8 mouse cellular contexts compared by ENCODE assay signal in the genomic region with DNA sequence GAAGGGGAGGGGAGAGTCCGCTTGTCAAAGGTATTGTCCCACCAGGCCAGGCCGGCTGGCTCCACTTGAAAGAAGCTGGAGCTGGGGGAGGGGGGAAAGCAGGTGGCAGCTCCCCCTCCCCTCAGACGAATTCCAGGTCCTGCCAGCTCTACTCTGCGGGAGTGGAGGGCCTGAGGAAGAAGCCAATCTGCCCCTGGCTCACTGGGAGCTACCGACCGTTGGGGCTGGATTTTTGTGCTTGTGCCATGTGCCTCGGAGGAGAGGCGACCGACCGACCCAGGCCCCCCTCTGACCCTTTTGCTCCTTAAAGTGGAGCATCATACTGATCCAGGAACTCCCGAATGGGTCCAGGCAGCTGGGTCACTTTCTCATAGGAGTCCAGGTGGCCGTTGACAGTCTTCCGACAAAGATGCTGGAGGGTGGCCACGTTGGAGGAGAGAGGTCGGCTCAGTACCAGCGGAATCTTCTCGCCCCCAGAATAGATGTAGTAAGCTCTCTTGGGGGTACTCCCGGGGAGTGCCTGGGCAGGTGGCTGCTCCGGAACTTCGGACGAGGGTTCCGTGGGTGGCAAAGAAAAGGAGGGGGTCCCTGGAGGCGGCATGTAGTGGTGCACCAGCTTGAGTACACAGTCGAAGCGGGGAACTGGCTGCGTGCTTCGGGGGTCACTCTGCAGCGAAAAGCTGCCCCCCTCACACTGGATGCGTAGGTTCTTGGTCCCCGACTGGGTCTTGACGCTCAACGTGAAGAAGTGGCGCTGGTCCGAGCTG. TPM values are rescaled to one million over a fixed set of nuclear protein-coding genes. Genes with fewer than 3 reads are reported as not detected.
A peak's percentile ranks its signal among the peaks of the same experiment; 100 is the strongest.
DNase-seq lines count a peak whose midpoint lies in the region; ATAC-seq lines count a peak whose summit lies in the region.

No protein-coding gene starts in this region.

- H3K9me3 ChIP-seq in hindbrain, embryonic 12.5 days (replicated peaks) = no peaks in the 10 kb centered on the region
- H3K9me3 ChIP-seq in midbrain, embryonic 15.5 days = no peaks in the 10 kb centered on the region

- H3K4me2 ChIP-seq in hindbrain, embryonic 12.5 days (replicated peaks) = peak overlapping the region; percentile 68
- H3K4me2 ChIP-seq in midbrain, embryonic 15.5 days = peak overlapping the region; percentile 90

- peak; percentile 49 for DNase-seq in cerebellum, adult 11 months
- peak; percentile 21 for DNase-seq in right cerebral cortex, postnatal 25 days
- no peak for DNase-seq in right cerebral cortex, postnatal 14 days
- no peak for DNase-seq in frontal cortex, postnatal 25 days (ENCODE audit: low spot score in 2 of 2)
- DNase-seq in ovary, adult 18-20 months (ENCODE audit: low spot score) = no peak

- ATAC-seq in cerebellum, adult (ENCODE audit: insufficient number of reproducible peaks, low FRiP score, low TSS enrichment) = no peak
- no peak for ATAC-seq in hindbrain, embryonic 12.5 days (ENCODE audit: low FRiP score)
- no peak for ATAC-seq in midbrain, embryonic 15.5 days (replicated peaks)

- no peaks in the 10 kb centered on the region for H3K36me3 ChIP-seq in hindbrain, embryonic 12.5 days
- no peaks in the 10 kb centered on the region for H3K36me3 ChIP-seq in midbrain, embryonic 15.5 days (replicated peaks)

- H3K9ac ChIP-seq in hindbrain, embryonic 12.5 days = peak overlapping the region; percentile 85
- peak overlapping the region; percentile 59 for H3K9ac ChIP-seq in midbrain, embryonic 15.5 days

- no peak overlapping the region for H3K27ac ChIP-seq in hindbrain, embryonic 12.5 days
- H3K27ac ChIP-seq in midbrain, embryonic 15.5 days = no peak overlapping the region

- peaks cover 68% of the 10 kb centered on the region for H3K4me1 ChIP-seq in hindbrain, embryonic 12.5 days
- peaks cover 71% of the 10 kb centered on the region for H3K4me1 ChIP-seq in midbrain, embryonic 15.5 days

- H3K27me3 ChIP-seq in hindbrain, embryonic 12.5 days = peaks cover 43% of the 10 kb centered on the region
- H3K27me3 ChIP-seq in midbrain, embryonic 15.5 days (replicated peaks) = peaks cover 19% of the 10 kb centered on the region

- WGBS in hindbrain, embryonic 12.5 days = 6% methylated on average over 34 of the region's 34 CpGs
- WGBS in midbrain, embryonic 15.5 days = 7% methylated on average over 34 of the region's 34 CpGs

- H3K4me3 ChIP-seq in hindbrain, embryonic 12.5 days = peak overlapping the region; percentile 63
- H3K4me3 ChIP-seq in midbrain, embryonic 15.5 days = peak overlapping the region; percentile 60

RNA-seq across cellular contexts. Expression of gene Socs3, which starts 2.4 kb away (rescaled TPM):
- polyA plus RNA-seq in hindbrain, embryonic 12.5 days (2016; fragmentation: Nextera tagmentation; extraction: Ambion mirVana) = 10.4 and 11.8 TPM in 2 replicates
- 8.7 and 8.9 TPM in 2 replicates for polyA plus RNA-seq in midbrain, embryonic 15.5 days (2015; fragmentation: Nextera tagmentation; extraction: Ambion mirVana)

RNA-seq across cellular contexts. Expression of gene Pgs1, which starts 18.7 kb away (rescaled TPM):
- polyA plus RNA-seq in hindbrain, embryonic 12.5 days (2016; fragmentation: Nextera tagmentation; extraction: Ambion mirVana) = 41.8 and 46.7 TPM in 2 replicates
- polyA plus RNA-seq in midbrain, embryonic 15.5 days (2015; fragmentation: Nextera tagmentation; extraction: Ambion mirVana) = 62.5 and 63.5 TPM in 2 replicates

Comparison
In these comparisons a context has a peak if more than half of its experiments do, and no peak if none do; other contexts are left out.
1. DNase-seq: peak in cerebellum, adult 11 months (single experiment) and right cerebral cortex, postnatal 25 days (single experiment); none in right cerebral cortex, postnatal 14 days (single experiment), frontal cortex, postnatal 25 days (0 of 2) and ovary, adult 18-20 months (single experiment).